ENCODE assay signal across 26 mouse cellular contexts in genomic region chrX:139891387-139891786, GRCm38 (mm10).
"Had no signal": no experiment of that assay in that cellular context is flagged by ENCODE, and none has a peak within 500 bp of the region (broad histone marks: within the 10 kb centered on the region; RNA-seq: fewer than 3 reads in every experiment).

No protein-coding gene starts in this region.

- H3K4me1 ChIP-seq: embryonic facial prominence, embryonic 10.5 days; embryonic facial prominence, embryonic 12.5 days; embryonic facial prominence, embryonic 13.5 days; embryonic facial prominence, embryonic 15.5 days; forebrain, embryonic 12.5 days; forebrain, embryonic 13.5 days; forebrain, embryonic 15.5 days had no signal

- H3K9ac ChIP-seq: embryonic facial prominence, embryonic 12.5 days; embryonic facial prominence, embryonic 13.5 days; embryonic facial prominence, embryonic 15.5 days; forebrain, embryonic 12.5 days; forebrain, embryonic 13.5 days; forebrain, embryonic 15.5 days; forebrain, postnatal 0 days had no signal

- ATAC-seq: forebrain, embryonic 13.5 days; forebrain, embryonic 14.5 days; forebrain, embryonic 15.5 days; forebrain, embryonic 16.5 days; forebrain, postnatal 0 days had no signal

- H3K27me3 ChIP-seq: embryonic facial prominence, embryonic 12.5 days; embryonic facial prominence, embryonic 15.5 days; forebrain, embryonic 13.5 days; forebrain, embryonic 15.5 days had no signal

- DNase-seq: cerebellum, adult 9-10 months; cerebellum, adult 9-11 months; cerebellum, postnatal 10 days; cerebellum, postnatal 14 days; cerebellum, postnatal 25 days; cerebellum, postnatal 36 days; embryo, embryonic 11 days; forebrain, postnatal 0 days; gastrocnemius, adult 2 months; gastrocnemius, postnatal 10 days; gastrocnemius, postnatal 14 days; gastrocnemius, postnatal 25 days; gastrocnemius, postnatal 36 days; heart, adult 11 months; heart, adult 18-20 months; heart, adult 2 months had no signal

- H3K4me2 ChIP-seq: embryonic facial prominence, embryonic 12.5 days; embryonic facial prominence, embryonic 13.5 days; embryonic facial prominence, embryonic 15.5 days; forebrain, embryonic 12.5 days; forebrain, embryonic 13.5 days; forebrain, embryonic 15.5 days had no signal

- H3K9me3 ChIP-seq: embryonic facial prominence, embryonic 10.5 days; embryonic facial prominence, embryonic 12.5 days; embryonic facial prominence, embryonic 13.5 days; embryonic facial prominence, embryonic 15.5 days; forebrain, embryonic 12.5 days; forebrain, embryonic 13.5 days; forebrain, embryonic 15.5 days had no signal

- H3K4me3 ChIP-seq: embryonic facial prominence, embryonic 10.5 days; embryonic facial prominence, embryonic 12.5 days; embryonic facial prominence, embryonic 13.5 days; embryonic facial prominence, embryonic 15.5 days; erythroblast, embryonic 14.5 days; forebrain, embryonic 12.5 days; forebrain, embryonic 13.5 days; forebrain, embryonic 15.5 days; gastrocnemius, adult 2 months; heart, adult 2 months had no signal

- H3K27ac ChIP-seq: embryonic facial prominence, embryonic 10.5 days; embryonic facial prominence, embryonic 12.5 days; embryonic facial prominence, embryonic 13.5 days; embryonic facial prominence, embryonic 15.5 days; forebrain, embryonic 12.5 days; forebrain, embryonic 13.5 days; forebrain, embryonic 15.5 days; gastrocnemius, adult 2 months; heart, adult 2 months had no signal

- H3K36me3 ChIP-seq: embryonic facial prominence, embryonic 10.5 days; embryonic facial prominence, embryonic 12.5 days; embryonic facial prominence, embryonic 13.5 days; embryonic facial prominence, embryonic 15.5 days; forebrain, embryonic 12.5 days; forebrain, embryonic 15.5 days had no signal
